Mouse (Mus musculus): ENCODE data around the gene Rcn1.
A peak's percentile ranks its signal among the peaks of the same experiment; 100 is the strongest.

The Rcn1 gene

DNA sequence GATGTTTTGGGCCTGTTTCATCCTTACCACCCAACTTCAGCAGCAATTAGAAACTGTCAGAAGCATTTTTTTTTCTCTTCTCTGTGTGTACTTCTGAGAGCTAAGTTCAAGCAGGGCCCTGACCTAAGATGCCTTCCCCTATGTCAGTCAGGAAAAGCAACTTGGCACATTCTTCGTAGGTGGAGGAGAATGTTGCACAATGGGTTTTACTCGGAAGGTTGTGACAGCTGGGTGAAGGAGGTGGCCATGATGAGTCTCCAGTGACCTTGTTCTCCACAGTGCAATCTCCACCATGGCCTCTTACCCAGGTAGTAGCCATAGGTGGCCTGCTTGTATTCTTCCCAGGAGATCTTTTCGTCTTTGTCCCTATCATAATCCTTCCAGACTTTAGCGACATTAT, 4.7 kb downstream of the Rcn1 start:
- DNase-seq (ENCODE audit: low read depth), result no peak

DNA sequence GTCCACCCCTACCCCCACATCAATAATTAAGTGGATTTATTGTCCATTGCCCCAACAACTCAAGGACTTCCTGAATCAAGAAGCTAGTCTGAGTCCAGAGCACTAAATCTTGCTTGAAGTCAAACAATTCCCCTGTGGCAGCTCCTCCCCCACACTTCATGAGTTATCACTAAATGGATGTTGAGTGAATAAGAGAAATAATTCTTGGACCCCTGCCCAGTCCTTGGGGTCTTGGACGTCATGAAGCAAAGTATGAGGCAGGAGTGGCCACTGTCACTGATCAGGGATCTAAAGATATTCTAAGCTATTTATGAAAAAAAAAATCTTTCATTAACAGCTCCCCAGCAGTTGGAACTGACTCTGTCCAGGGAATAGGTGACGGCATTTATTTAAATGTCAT, 6.6 kb downstream of the Rcn1 start:
- no peak for DNase-seq (ENCODE audit: low read depth)

DNA sequence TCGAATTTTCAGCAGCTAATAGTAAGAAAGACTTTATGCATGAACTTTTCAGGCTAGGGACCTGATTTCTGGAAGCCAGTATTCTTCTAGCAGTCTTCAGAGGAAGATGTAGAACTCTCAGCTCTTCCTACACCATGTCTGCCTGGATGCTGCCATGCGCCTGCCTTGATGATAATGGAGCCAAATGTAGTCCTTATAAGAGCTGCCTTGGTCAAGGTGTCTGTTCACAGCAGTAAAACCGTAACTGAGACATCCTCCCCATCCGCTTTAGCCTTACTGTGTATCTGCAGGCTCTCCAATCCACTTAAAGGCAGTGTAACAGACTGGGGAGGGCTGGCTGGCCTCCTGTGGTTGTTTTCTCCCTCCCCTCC, 7.7 kb downstream of the Rcn1 start:
- no peak for DNase-seq (ENCODE audit: low read depth)

DNA sequence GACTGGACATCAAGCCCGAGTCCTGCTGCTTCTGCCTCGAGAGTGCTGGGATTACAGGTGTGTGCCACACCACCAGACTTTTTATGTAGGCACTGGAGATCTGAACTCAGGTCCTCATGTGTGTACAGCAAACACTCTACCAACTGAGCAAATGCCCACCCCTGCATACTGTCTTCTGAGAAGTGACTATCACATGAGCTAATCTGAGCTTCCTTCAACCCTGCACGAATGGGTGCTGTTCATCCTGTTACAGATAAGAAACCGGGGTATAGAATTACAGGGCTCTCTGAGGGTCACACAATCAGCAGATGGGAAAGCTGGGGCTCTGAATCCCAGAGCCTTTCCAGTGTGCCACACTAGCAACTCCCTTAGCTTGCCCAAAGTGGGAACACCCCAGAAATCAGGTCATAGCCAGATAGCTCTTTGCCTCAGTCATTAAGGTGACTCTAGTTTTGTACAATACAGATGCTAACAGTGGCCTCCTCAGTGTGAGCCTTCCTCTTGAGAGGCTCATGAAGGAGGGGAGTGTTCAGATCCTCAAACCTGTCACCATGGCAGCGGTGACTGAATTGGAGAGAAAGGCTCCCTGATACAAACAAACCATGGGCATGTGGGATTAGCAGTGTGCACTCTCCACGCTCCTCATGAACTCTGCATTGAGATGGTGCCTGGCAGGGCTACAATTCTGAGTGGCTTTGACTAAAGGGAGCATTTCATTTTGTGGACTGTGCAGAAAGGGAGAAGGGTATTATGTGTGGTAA, 8.3 kb downstream of the Rcn1 start:
- DNase-seq (ENCODE audit: low read depth), result no peak

DNA sequence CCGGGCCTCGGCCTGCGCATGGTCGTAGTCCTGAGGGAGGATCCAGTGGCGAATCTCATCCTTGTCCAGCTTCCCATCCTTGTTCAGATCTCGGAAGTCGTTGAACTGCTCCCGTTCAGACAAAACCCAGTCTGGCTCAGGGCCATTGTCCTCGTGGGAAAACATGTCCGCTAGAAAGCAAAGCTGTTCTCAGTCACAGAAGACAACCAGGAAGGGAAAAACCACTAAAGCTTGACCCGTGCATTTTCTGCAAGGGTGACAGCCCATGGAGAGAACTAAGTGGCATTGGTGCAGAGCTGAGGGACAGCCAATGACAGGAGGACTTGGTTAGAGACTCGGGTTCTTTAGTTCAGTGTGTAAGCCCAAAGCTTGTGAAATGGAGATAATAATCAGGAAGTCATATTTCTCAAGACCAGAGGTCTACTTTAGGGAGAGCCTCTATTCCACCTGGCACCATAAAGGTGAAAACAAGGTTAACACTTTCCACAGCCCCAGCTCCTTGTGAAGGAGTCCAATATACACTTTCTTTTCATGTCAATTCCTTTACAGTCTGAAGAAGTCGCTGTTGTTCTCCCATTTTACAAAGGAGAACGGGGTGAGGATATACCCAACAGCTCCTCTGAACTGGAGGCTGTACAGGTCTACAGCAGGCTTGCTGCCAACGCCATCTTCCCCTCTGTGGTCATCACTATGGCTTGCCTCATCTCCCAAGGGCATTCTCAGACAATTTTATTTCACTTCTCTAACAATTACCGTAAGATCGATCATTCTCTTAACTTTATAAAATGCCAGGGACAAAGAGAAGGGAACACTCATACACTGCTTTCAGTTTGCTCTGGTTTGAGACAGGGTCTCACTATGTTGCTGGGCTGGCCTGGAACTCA, 9.9 kb downstream of the Rcn1 start:
- peak; percentile 72 for DNase-seq (ENCODE audit: low read depth)

DNA sequence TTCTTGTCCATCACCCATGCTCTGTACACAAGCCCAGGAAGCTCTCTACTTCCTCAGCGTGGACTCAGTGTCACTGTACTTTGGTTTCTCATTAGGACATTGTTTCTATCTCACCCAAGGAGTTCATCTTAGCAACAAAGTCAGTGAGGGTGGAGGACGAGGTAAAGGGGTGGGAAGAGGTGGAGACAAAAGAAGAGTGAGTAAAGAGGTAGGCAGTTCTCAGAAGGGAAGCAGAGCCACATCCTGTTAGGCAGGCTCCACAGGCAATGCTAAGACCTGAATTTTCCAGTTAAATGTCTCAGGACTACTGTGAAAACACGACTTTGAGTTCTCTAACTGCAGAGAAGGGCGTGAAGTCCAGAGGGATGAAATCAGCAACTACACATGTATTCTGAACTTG, 12.7 kb downstream of the Rcn1 start:
- DNase-seq (ENCODE audit: low read depth), result no peak

DNA sequence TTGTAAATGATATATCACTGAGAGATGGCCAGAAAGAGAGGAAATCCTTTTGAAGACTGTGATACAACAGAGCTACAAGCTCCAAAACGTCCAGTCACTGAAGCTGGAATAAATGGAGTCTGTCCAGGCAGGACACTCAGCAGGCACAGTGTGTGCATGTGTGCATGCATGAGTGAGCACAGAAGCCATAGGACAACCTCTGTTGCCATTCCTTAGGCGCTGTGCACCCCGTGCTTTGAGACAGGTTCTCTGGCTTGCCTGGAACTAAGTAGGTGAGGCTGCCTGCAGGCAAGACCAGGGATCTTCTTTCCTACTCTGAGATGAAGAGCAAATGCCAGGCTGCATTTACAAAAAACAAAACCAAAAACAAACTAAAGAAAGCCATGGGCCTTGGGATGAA, 14.1 kb downstream of the Rcn1 start:
- no peak for DNase-seq (ENCODE audit: low read depth)

DNA sequence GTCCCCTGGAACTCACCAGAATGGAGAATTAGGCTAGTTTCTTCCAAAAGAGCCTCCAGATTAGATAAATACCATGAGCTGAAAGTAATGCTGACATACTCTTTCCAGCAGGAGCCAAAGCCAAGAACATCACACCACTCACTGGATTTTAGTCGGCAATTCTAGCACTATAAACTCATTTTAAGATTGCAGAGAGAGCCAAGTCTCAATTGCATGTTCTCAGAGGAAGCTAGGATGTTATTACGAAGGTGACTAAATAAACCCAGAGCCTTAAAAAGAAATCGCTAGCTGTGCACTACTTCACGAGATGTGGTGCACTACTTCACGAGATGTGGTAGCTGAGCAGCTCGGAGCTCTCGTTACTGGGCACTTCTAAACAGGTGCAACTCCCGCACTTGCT, 16.1 kb downstream of the Rcn1 start:
- no peak for DNase-seq (ENCODE audit: low read depth)

DNA sequence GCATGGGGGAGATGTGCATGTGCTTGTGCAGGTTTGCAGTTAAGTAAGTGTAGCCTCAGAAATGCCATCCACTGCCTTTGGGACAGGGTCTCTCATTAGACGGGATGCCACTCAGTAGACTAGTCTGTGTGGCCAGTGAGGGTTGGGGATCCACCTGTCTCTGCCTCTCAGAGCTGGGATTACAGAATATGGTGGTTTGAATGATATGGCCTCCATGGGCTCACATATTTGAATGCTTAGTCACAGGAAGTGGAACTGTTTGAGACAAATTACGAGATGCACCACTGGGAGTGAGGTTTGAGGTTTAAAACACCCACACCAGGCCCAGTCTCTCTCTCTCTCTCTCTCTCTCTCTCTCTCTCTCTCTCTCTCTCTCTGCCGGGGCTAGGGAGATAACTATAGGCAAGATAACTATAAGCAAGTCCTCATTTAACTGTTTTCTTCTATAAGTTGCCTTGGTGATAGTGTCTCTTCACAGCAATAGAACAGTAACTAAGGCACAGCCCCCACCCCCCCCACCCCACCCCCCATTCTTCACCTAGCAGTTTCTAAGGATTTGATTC, 18.3 kb downstream of the Rcn1 start:
- no peak for DNase-seq (ENCODE audit: low read depth)

DNA sequence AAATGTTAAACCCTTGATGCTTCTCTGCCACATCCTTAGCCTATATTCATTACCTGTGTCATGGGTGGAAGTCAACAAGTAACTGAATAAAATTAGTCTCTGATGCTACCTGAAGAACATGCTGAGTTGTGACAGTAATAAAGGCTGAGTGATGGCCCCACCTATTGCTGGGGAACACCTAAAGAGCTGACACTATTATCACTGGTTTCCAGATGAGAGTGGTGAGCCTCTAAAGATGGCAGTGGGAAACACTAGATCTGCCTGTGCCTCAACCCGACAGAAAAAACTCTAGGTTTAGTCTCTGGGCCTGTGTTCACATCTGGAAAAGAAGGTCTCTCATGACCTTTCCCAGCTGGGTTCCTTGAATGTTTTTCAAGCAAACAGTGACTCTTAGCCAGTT, 19.4 kb downstream of the Rcn1 start:
- no peak for DNase-seq (ENCODE audit: low read depth)

DNA sequence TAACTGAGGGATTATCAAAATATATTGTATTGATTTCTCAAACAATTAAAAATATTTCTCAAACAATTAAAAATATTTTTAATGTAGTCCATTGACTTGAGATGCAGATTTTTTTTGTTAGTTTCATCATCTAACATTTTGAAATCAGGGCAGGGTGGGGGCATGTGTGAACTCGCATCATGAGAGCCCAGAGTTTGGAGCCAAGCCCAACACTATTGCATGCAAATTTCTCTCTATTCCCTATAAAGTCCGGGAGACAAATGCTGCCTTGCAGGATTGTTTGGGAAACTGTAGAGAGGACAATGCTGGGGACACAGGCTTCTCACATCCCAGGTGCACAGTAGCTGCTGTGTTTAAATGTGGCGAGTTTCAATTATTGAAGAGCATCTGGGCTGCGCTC, 23.4 kb downstream of the Rcn1 start:
- no peak for DNase-seq (ENCODE audit: low read depth)

DNA sequence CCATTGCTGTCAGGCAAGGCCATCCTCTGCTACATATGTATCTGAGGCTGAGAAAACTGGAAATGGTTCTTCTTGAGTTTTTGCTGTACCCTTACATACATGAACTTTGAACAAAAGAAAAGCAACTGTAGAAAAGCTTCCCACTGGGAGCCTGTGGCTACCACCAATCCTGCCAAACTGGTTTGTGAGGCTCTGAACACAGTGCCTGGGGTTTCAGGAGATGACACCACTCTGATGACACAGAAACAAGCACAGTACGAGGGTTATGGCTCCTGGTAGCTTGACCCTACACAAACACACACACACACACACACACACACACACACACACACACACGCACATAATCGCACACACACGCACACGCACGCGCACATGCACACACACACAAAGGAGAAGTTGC, 23.9 kb downstream of the Rcn1 start:
- DNase-seq (ENCODE audit: low read depth), result no peak

DNA sequence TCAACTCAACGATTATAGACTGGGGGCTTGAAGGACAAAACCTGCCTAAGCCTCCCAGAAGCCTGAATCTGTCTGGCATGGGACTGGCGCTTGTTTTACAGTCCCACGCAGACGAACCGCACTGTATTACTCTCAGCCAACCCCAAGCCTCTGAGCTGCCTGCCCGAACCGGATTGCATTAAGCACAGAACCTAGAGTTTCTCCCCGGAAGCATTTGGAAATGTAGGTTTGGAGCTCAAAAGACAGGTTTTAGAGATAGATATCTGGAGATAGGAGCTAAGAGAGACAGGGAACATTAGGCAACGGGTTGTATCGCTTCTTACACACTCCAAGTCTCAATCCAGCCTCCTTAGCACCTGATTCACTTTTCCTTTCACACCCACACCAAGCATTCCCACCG, 25.5 kb downstream of the Rcn1 start:
- DNase-seq (ENCODE audit: low read depth), result no peak

DNA sequence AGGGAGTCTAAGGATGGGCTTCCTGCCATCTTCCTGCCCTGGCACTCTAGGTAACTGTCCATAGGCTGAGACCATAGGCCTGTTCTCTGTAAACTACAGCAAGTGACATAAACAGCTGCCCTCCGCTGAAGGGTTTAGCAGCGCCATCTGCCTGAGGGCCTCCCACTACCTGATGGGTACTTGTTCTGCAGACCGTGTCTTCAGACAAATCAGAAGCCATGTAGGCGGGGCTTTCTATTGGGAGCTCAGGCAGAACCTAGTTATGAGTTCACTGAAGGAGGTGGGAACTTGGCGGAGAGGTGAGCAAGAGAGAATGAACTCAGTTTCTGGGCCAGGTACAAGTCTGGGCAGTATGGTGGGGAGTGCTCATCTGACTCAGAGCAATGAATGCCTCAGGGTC, 26.4 kb downstream of the Rcn1 start:
- no peak for DNase-seq (ENCODE audit: low read depth)

DNA sequence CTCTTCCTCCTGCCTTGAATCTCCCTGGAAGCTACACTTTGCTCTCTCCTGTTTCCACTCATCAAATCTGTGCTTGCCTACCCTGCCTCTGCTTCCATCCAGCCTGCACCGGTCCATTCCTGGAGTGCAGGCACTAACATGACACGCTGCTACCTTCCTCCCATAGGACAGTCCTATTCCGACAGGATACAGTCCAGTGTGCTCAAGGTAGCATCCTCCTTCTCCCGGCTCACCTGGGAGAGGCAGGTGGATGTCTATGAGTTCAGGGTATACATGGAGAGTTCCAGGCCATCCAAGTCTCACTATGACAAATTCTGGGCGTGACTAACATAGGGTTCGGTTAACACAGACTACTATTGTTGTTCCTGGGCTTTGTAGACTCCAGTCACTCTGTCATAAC, 27.0 kb downstream of the Rcn1 start:
- DNase-seq (ENCODE audit: low read depth), result no peak

DNA sequence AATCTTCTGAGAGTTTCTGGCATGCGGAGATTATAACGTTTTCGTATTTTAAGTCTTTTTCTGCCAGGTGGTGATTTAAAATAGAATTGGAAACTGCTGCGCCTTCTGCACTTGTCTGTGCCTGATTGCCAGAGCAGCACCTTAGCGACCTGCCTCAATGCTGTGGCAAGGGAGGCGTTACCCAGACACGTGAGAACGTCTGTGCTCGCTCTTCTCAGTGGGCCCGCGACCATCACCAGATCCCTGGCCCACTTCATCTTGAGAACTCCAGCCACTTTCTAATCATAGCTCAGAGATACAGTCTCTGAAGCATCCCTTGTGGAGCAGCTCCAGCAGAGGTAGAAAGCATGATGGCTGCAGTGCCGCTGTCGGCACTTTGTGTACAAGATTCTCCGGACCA, 28.4 kb downstream of the Rcn1 start:
- no peak for DNase-seq (ENCODE audit: low read depth)

DNA sequence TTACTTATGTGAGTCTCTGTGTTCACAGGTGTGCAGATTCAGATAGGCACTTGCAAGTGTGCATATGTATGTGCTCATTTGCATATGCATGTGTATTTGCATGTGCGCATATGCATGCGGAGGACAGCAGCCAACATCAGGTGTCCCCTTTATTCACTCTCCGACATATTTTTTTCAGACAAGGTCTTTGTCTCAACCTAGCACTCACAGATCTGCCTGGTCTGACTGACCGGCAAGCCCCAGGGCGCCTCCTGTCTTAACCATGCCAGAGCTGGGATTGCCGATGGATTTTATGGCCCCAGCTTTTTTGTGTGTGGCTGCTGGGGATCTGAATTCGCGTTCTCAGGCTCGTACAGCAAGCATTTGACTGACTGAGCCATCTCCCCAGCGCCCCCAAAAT, 28.9 kb downstream of the Rcn1 start:
- no peak for DNase-seq (ENCODE audit: low read depth)

DNA sequence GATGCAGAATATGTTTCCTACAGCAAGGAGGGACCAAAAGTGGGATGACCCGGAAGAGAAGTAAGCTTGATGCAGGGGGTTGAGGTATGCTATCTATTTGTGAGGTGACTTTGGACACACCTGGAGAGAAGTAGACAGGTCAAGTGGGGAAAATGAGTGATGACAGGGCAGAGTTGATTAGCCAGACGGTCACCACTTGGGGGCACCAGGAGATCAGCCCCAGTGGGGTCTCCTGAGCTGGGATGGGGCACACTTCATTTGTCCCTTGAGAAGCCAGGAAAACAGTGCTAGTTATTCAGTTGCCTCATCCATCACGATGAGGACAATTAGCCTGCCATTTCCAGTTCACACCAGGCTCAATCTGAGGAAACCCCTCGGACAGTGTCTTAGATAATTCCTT, 31.5 kb downstream of the Rcn1 start:
- peak; percentile 16 for DNase-seq (ENCODE audit: low read depth)

DNA sequence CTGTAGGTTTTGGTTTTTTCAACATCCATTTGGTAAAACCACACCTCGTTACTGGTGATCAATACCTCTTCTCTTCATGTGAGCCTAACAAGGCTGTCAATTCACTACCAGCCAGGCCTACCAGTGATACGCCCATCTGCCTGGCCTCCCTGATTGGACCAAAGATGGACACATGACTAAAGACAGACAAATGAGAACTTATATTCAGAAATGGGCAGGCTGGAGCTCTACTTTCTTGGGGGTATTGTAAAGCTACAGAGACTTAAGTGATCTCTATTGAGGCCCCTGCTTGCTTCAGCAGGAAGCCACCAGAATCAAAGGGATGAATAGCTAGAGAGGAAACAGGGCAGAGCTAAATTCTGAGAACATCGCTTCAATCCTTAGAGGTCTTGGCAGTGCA, 41.1 kb downstream of the Rcn1 start:
- DNase-seq (ENCODE audit: low read depth), result no peak

DNA sequence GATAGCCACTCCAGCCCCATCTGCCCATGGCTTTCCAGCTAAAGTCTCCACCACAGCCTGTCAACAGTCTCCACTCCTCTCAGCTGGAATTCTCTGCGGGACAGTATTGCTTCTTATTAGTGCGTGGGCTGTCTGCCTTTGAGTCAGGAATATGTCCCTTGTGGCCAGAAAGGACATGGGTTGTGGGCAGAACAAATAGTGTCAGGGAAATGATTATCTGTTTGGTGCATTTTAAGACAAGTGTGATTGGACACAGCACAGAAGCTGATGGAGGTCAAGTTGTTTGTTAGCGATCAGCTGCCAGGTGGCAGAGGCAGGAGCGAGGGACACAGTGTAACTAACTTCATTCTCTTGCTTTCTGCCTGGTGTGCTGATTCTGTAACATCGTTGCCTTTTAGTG, 42.3 kb downstream of the Rcn1 start:
- DNase-seq (ENCODE audit: low read depth), result no peak

DNA sequence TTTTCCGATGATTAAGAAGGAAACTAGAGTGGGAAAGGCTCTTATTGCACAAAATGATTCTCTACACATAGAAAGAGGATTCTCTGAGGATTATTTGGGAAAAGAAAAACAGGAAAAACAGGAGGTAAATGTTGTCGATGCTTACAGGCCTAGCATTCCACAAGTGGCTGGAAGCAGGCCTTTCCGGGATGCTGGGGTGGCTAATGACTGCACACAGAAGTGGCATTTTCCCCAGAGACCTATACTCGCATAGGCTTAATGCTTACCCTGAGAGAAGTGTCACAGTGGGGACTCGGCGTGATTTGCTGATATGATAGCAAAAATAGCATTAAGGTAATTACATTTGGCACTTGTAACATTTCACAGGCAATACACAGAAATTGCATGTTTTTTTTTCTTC, 50.2 kb downstream of the Rcn1 start:
- DNase-seq (ENCODE audit: low read depth), result no peak

DNA sequence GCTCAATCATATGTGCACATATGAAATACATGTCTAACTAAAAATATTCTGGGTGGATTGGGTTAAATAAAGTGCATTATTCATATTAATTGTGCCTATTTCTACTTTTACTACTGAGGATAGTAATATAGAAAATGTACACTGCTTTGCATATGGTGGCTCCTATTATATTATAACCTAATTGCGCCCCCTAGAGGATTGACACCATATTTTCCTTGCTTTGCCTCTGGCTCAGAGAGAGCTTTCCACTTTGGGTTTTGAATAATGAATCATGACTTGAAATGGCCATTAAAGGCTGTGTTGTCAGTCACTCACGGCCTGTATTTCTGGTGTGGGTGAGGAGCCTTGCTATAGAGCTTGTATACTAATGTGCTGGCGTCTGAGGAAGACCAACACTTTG, 59.1 kb downstream of the Rcn1 start:
- peak; percentile 28 for DNase-seq (ENCODE audit: low read depth)

DNA sequence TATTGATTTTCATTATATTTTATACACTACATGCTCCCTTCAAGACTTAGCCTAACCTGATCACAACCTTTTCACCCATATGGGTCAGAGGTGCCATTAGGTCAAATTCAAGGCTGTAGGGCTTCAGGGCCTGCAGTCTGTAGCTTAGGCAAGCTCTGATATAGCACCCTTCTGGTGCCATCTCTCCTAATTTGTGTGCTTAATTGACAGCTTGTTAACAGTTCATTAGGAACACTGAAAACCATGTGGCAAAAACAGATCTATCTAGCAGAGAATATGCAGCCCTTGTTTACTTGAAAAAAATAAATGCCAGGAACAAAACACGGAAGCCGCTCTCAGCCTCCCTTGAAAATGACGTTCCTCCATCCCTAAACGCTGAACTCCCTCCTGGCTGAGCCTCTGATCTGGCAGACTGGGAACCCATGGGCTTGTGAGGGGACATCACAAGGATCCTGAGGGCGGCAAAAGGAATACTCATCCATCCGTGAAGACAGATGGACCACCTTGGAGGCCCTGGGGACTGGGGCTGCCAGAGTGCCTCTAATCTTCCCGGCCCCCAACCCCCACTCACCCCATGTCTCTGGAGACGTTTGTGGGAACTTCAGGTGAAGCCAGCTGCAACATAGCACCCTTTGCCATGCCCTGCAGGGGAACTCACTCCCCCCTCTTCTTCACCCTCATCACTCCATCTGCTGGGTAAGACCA, 61.8 kb downstream of the Rcn1 start:
- DNase-seq (ENCODE audit: low read depth), result no peak

Measured in 416B (cell line).